Mouse (Mus musculus) megakaryocyte-erythroid progenitor cell, adult 5-6 weeks (primary cell): ENCODE measurements at regions not wholly inside any gene's neighbourhood (a gene's known extent, or its start where the extent isn't known, plus 50 kb on each side); places are given as distances from the start of the nearest gene placed in this dataset.

ENCODE experiments used
- ATAC-seq: replicated peaks from 2 replicates; pipeline ENCODE4 v1.8.0; 2016; ENCODE audit warnings: mild to moderate bottlenecking, inconsistent platforms; ENCODE audit not compliant: severe bottlenecking, poor library complexity, low FRiP score, low TSS enrichment

DNA sequence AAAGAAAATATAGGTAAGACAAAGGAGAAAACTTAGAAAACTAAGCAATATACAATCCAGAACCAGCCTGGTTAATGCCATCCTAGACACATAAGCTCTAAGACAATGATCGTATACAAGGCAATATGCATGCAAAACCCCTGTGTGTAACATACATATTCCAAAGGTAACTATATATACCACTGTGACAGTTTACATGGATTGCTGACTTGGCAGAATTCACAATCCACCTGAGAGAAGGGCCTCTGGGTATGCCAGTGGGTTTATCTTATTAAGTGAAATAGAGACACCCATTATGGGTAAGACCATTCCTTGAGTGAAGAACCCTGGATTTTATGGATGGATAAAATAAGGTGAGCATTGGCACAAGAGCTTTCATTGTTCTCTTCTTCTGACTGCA is 117.2 kb upstream of the Nrp1 start:
- no peak for ATAC-seq

DNA sequence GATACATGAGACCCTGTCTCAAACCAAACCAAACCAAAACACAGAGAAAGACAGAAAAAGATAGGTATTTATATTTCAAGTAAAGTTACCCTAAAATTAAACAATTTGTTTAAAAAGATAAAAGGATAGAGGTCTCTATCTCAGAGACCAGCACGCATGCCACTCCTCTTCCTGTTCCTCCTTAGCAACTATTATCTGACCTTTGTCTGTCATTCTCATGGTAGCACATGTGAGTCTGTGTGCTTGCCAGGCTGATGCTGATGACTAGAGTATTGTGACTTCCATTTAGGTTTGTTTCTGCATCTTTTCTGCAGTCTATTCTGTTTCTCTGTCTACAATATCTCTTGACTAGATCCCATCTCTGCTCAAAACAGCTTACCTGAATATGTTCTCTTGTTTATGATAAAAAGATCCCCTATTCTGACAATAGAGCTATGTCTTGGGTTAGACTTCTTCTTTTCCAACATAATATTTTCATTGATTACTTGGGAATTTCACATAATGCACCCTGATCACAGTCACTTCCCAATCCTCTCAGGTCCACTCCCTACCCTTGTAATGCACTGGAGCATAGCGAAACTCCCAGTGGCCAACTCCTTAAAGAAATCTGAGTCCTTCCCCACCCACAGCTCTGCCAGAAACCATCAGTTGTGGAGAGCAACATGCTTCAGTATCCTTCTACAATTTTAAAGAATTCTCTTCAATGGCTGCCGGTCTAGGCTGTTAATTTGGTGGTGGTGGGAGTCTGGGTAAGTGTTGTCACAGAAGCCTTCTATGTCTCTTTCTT is 115.7 kb upstream of the Nrp1 start:
- peak; percentile 84 for ATAC-seq

DNA sequence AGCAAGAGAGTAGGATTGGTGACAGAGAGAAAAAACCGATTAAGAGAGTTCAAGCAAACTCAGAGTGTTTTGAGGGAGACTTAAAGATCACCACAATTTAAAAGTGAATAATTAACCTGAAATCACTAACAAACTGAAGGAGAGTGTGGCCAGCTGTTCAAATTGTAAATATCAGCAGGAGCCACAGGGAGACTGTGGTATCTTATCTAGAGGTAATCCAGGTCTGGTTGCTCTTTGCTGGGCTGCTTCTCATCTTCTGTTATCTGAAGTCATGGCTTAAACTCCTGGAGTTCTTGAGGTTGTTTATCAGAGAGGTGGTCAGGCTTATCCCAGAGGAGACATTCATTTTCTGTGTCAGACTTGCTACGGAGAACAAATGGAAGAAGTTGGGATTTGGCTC is 106.7 kb upstream of the Nrp1 start:
- peak; percentile 70 for ATAC-seq

DNA sequence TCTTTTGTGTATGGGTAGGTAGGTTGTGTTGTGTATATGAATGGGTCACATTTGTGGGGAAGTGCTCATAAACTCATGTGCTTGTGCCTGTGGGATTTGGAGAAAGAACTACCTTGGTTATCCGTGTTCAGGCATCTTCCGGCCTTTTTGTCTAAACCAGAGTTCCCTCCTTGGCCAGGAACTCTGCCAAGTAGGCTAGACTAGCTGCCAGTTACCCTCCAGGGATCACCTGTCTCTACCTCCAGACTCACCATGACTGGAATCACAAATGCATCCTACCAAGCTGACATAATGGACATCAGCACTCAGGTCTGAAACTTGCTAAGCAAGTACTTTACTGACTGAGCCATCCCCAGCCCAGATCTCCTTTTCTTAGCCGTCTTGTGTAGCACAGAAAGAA is 97.6 kb upstream of the Nrp1 start:
- ATAC-seq = no peak

DNA sequence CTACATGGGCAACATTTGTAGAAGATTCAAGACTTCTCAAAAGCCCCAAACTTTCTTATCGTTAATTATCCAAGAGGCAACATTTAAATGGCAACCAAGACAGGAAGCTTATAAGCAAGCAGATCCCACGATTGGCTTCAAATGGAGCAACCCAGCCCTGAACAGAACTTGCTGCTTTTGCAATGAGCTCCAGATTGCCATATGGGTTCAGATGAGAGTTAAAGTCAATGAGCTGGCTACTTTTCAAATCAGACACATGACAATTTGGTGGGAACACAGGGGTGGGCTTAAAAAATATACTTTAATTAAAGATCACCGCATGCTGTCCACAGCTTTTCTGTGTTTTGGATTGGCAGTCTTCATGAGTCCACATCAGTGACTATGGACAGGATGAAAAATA is 97.0 kb upstream of the Nrp1 start:
- ATAC-seq = no peak

DNA sequence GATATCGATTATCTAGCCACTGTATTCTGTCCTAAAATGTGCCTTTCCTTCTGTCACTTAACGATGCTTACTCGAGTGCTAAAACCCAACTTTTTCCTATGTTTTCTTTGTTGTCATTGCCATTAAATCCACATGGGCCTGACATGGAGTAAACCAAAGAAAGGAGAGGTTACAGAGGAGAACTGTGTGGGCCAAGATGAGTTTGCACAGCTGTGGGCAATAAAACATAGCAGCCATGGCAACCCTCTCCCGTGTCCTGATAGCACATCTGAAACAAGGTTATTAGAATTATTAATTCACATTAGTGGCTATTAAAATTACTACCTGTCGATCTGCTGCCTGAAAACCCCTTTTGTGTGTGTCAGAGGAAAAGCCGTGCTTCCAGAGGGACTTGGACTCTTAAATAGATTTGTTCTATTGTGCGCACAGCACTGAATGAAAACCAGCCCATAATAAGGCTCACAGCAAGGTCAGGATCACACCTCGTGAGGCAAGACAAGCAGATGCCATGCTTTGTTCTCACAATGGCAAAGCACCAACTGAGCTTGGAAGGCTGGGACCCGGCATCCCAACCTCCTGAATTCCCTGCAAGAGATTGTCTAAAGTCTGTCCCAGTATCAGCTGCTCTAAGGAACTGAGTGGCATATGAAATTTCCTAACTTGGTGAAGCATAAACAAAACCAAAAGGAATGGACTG is 95.0 kb upstream of the Nrp1 start:
- ATAC-seq = no peak

DNA sequence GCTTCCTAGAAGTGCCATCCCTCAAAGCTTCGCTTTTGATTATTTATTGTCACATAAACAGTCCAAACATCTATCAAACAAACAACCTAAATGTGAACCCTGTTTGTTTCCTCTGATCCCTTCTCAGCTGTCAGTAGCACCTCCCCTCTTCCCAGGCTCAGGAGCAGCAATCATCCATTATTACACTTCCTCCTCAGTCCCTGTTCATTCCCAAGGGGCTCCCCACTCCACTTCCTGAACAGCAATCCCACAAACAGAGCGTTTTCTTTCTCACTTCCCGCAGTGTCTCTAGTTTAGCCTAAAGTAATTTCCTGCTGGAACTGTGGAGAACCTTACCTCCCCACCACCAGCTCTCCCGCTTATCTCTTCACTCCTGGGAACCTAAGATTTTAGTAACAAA is 91.1 kb upstream of the Nrp1 start:
- ATAC-seq = no peak

DNA sequence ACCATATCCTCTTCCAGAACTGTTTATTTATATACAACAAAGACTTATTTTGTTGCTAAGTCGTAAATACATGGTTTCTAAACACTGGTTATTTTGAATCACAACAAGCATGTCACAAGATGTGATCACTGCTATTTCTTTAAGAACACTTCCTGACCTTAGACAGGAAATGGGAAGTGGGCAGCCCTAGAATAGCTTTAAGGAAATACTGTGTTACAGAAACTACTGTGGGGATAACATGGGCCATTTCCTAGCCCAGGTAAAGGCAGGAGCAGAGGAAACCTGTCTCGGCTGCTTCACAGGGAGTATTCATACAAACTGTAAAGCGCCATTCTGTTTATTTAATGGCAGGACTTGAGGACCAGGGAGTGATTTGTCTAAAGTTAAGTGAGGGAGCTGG is 90.4 kb upstream of the Nrp1 start:
- no peak for ATAC-seq

DNA sequence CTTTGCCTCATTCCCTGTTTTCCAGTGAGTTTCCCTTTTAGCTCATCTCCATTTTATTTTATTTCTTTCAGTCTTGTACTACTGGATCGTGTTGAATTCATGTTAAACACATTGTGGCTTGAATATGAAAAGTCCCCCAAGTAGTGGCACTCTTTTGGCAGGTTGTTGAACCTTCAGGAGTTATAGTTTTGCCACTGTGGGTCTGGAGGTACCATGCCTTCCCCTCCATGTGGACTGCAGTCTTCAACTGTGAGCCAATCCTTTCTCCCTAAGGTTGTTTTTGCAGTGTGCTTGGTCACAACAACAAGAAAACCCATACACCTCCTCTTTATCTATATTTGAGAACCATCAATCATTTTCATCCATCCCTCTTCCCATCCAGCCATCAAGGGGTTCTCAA is 88.9 kb upstream of the Nrp1 start:
- ATAC-seq = no peak

DNA sequence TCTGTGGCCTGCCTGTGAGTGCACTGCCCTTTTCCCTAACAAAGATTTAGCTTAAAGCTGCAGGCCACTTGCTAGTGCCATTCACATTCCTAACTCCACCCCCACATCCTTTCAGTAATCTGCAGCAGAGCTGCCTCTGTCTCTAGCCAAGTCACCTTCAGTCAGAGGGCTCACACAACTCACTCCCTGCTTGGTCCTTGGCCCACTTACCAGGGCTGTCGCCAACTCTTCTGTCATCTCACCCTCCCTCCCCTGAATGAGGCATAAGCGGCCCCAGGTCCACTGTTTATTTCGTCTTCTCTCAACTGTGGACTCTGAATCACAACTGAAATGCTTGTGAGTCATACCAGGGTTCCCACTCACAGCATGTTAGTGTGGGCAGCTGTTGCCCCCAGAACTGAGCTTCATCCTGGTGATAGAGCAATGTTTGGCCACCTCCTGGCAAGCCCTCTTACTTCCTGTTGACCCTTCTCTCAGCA is 85.5 kb upstream of the Nrp1 start:
- ATAC-seq = no peak

DNA sequence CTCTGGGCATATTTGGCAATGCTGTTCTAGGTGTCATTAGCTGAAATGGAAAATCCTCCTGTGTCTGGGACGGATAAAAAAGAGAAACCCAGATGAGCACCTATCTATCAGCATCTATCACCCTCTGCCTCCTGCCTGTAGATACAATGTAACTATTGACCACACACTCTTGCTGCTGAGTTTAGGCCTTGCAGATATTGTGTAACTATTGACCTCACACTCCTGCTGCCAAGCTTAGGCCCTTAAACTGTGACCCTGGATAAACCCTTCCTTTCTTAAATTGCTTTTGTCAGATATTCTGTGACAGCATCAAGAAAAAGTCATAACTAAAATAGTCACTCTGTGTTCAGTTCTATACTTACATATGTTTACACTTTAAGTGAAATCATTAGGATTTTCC is 81.9 kb upstream of the Nrp1 start:
- no peak for ATAC-seq

DNA sequence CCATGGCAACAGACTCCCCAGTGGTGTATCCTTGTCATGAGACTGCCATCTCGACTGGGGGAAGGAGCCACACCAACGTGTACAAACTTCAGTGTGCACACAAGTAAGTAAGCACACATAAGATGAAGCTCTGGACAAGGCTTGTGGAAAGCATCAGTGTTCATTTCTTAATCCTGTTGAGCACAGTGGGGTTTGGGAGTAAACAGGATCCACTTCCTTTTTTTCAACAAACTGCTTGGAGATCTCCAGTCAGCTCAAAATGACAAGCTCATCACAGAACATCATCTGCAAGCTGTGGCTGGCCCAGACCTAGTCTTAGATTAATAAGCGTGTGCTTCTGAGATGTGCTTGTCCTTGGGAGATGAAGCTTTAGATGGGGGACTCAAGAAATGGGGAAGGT is 75.6 kb upstream of the Nrp1 start:
- no peak for ATAC-seq

DNA sequence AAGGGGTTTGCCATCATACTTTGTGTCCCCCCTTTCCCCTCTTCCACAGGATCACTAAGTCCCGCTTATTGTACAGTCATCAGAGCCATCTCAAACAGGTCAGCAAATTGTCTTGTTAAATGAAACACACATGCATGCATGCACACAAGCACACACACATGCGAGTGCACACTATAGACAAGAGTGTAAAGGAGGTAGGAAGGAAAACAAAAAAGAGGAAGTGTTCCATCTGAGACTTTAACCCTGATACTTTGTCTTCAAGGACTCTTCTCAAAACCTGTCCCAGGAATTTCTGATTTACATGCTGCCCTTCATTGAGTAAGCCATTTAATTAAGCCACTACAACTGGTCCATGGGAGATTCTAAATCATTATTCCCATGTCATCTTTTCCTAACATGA is 75.0 kb upstream of the Nrp1 start:
- ATAC-seq = no peak

DNA sequence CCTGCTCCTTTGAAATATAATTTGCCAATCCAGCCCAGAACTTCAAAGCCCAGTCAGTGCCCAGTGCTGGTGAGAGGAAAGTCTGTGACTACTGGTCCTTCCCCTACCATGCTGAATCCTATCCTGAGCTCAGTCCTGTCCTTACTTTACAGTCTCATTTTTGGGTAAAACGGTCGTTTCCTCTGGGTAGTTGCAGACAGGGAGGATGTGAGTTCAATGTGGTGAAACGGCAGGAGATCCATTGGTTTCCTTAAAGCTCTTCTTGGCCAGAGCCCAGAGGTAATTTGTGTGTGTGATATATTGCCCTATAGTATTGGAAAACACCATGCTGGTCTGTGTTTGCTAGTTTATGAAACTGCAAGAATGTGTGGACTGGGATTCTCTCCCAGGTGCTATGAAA is 73.6 kb upstream of the Nrp1 start:
- ATAC-seq = no peak

DNA sequence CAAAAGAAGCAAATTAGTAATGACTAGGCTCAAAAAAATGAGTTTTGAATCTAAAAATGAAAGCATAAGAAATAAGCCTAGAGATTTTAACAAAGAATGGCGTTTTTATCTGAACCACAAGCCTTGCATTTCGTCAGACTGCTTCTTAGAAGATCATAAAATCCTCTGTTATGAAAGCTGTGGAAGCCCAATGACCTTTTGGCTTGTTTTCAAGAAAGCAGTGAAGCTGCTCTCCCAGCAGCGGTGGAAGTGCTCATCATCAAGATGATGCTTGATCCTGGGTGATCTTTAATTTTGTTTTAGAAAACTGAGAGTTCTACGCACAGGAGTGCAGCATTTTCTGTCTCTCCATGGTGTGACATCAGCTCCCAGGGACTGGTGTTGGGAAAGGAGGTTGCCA is 68.3 kb upstream of the Nrp1 start:
- ATAC-seq = no peak

DNA sequence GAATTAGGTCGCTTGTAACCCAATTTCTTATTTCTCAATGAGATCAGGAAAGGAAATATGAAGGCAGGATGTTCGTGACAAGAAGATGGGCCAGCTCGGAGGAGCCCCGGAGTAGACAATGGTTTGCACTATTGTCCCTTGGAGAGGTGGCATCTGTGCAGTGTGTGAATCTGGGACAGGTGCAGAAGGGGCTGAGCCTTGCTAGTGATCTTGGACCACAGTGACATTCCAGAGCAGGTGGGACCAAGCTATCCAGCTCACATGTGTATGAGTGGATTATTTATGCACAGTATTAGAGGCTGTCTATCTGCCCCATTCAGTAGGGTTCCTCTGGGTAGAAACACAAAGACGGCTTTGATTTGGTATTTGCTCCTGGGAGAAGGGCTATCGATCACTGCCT is 66.0 kb upstream of the Nrp1 start:
- no peak for ATAC-seq

DNA sequence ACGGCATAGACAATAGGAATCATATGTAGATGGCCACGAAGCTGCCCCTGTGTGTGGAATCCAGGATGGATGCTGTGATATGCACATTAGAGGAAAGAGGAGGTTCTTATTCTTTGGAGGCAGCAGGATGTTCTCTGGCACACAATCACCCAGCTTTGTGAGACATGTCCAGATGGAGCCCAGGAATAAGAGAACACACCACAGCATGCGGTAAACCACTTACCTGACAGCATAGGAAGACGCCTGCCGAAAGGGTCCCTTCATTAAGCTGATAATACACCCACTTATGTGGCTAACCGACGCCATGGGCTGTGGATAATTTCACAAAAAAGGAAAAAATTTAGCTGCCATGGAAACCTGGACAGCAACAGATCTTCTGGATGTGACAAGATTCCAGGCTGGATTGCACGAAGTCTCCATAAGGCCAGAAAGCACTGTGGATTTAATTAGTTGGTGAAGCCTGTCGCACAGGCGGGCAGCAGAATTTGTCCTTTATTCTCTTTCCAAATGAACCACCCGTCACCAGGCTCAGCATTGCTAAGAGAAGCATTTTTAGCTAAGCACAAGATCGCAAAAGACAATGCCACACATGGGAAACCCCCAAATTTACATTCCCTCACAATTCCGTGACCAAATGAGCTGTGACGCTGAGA is 61.5 kb upstream of the Nrp1 start:
- no peak for ATAC-seq

DNA sequence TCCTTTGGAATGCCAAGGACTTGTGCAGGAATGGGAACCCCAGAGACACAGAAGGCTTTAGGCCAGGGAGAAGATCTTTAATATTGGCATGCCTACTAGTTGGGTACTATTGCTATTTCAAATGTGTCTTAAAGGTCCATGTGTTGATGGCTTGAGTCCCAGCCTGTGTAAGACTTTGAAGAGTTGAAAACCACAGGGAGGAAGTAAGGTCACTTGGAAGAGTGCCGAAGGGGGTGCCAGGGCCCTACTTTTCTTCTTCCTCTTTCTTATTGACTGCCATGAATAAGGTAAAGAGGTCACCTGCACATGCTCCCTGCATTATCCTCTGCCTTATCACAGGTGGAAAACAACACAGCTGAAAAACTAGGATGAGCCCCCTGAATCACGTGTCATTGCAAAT is 56.1 kb upstream of the Nrp1 start:
- ATAC-seq = no peak
